Mouse (Mus musculus) intestine, embryonic 15.5 days (tissue): ENCODE data around the gene Krt78. TPM values are rescaled to one million over a fixed set of nuclear protein-coding genes. Genes with fewer than 3 reads are reported as not detected.

Source experiments
- ATAC-seq: fragments of 200-750 bp; cut with Nextera tagmentation; 2 replicates; pipeline ENCODE4 v1.8.0; 2017; ENCODE audit warnings: moderate TSS enrichment, moderate library complexity
- H3K27ac ChIP-seq: fragments of 300-500 bp; sonication (generic); 2 replicates; pipeline ENCODE4 v1.5.1; 2015; ENCODE audit warnings: mild to moderate bottlenecking, inconsistent platforms
- H3K27me3 ChIP-seq: fragments of 300-500 bp; sonication (generic); replicated peaks from 2 replicates; pipeline ENCODE4 v1.6.1; 2015; ENCODE audit warnings: inconsistent platforms
- H3K36me3 ChIP-seq: fragments of 300-500 bp; sonication (generic); 2 replicates; pipeline ENCODE4 v1.6.1; 2015; ENCODE audit warnings: inconsistent platforms
- H3K4me1 ChIP-seq: fragments of 300-500 bp; sonication (generic); replicated peaks from 2 replicates; pipeline ENCODE4 v1.6.1; 2015; ENCODE audit warnings: inconsistent platforms
- H3K4me2 ChIP-seq: fragments of 300-500 bp; sonication (generic); replicated peaks from 2 replicates; pipeline ENCODE4 v1.6.1; 2015; ENCODE audit warnings: mild to moderate bottlenecking, inconsistent platforms
- H3K4me3 ChIP-seq: fragments of 300-500 bp; sonication (generic); replicated peaks from 2 replicates; pipeline ENCODE4 v1.5.1; 2015; ENCODE audit warnings: inconsistent platforms
- H3K9ac ChIP-seq: fragments of 300-500 bp; sonication (generic); 2 replicates; pipeline ENCODE4 v1.6.1; 2015; ENCODE audit warnings: inconsistent platforms
- H3K9me3 ChIP-seq: fragments of 300-500 bp; sonication (generic); 2 replicates; pipeline ENCODE4 v1.6.1; 2016; ENCODE audit warnings: inconsistent platforms
- WGBS: fragments of 180-500 bp; shearing (Covaris S2); methylation state at CpG from one replicate; pipeline ENCODE4 v1.1.7; 2015; 5-methylcytosine and 5-hydroxymethylcytosine counted together
- polyA plus RNA-seq: library from polyadenylated mRNA; unstranded; fragments of >200 nt; fragmentation: Nextera tagmentation; extraction: Ambion mirVana; gene quantifications from 2 replicates; pipeline ENCODE4 v1.2.1, GENCODE M21; 2015

Krt78 gene
- polyA plus RNA-seq, 1 experiment from 2014 or later: 0.05 TPM

DNA sequence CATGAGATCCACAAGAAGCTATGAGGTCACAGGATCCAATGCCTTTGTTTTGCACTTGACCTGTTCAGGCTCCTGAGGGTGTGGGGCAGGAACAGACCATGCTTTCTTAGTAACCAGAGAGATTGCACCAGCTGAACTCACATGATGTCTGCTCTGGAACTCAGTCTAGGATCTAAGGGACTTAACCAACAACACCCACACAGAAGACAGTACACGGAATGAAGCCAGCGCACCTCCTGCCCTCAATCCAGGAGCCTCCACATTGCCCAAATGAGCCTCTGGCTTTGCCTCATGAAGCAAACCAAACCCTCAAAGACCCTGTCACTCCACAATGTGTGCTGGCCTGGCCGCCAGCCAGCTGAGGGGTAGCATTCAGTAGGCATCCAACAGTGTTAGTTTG is 4.8 kb upstream of the Krt78 start:
- no peak overlapping the region for H3K4me3 ChIP-seq
- H3K36me3 ChIP-seq: no peaks in the 10 kb centered on the region
- H3K9me3 ChIP-seq: no peaks in the 10 kb centered on the region
- no peak for ATAC-seq
- no peak overlapping the region for H3K27ac ChIP-seq
- 91% methylated on average over 3 of the region's 3 CpGs for WGBS
- no peaks in the 10 kb centered on the region for H3K27me3 ChIP-seq
- H3K4me1 ChIP-seq: no peaks in the 10 kb centered on the region
- H3K9ac ChIP-seq: no peak overlapping the region
- H3K4me2 ChIP-seq: no peak overlapping the region

DNA sequence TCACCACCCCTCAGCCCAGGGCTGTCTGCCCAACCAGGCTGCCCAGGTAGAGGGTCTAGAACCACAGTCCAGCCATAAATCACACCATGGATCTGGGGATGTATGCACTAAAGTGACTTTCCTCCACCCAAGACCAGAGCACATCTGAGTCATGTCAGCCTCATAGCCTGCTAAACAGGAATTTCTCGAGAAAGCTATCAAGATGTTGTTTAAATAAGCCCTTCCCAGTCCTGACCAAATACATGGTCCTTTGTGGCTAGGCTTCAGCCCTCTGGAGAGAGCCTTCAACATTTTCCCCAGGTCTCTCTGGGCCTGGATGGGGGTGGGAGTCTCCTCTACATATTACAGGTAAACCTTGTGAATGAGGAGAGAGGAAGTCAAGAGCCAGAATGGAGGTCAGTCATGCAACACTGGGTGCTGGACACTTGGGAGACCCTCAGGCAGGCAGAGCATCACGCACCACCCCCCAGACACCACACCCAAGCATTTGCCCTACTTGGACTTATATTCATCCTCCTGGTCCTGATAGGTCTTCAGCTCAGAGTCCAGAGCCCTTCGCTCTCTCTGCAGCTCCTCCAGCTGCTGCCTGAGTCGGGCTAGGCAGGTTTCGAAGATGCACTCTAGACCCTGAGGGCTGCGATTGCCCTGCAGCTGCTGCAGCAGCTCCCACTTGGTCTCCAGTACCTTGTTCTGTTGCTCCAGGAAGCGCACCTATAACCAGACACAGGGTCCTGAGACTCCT is 1.2 kb downstream of the Krt78 start:
- Histone ChIP-seq H3K36me3 (no peaks in the 10 kb centered on the region), H3K9me3 (no peaks in the 10 kb centered on the region), H3K4me2 (no peak overlapping the region), H3K27ac (no peak overlapping the region), H3K9ac (no peak overlapping the region), H3K4me3 (no peak overlapping the region), H3K4me1 (peaks cover 4% of the 10 kb centered on the region; the same call in 1 of the 2 replicates), H3K27me3 (no peaks in the 10 kb centered on the region)
- peak; percentile 68 for ATAC-seq
- WGBS: 74% methylated on average over 7 of the region's 7 CpGs

DNA sequence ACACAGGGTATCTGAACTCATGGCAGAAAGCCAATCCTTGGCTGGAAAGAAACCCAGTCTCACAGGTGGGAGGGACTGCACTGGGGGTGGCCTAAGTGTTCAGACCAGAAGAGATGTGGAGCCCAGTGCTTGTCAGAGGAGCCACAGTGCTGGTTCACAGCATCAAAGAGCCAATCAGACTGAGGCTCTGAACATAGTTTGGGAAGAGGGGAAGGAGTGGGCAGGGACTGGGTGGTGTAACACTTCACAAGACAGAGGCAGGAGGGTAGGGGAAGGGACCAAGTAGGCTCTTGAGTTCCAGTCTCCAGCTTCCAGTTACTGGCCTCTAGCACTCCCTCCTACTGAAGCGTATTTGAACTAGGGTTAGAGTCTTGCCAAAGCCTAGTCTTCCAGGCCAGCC is 8.7 kb downstream of the Krt78 start:
- no peak overlapping the region for H3K9ac ChIP-seq
- H3K36me3 ChIP-seq: no peaks in the 10 kb centered on the region
- H3K4me1 ChIP-seq: no peaks in the 10 kb centered on the region
- no peaks in the 10 kb centered on the region for H3K9me3 ChIP-seq
- ATAC-seq: no peak
- 86% methylated on average over 1 of the region's 1 CpGs for WGBS
- no peak overlapping the region for H3K27ac ChIP-seq
- no peaks in the 10 kb centered on the region for H3K27me3 ChIP-seq
- H3K4me3 ChIP-seq: no peak overlapping the region
- no peak overlapping the region for H3K4me2 ChIP-seq

DNA sequence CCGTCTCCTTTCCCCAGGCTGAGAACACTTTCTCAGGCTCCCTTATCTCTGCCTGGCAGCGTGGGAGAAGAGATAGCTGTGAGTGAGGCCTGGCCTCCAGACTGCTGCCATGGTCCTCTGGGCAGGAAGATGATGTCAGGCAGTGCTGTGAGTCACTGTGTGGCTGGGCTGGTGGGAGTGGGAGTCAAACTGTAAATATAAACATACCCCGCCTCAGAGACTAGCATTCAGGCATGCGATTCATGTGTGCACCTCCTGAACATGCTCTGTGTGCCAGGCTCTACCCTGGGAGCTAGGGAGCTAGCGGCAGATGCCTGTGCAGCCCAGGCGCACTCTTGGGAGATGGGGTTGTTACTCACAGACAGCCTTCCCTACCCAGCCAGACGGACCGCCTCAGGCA is 12.1 kb downstream of the Krt78 start:
- no peak overlapping the region for H3K27ac ChIP-seq
- H3K36me3 ChIP-seq: no peaks in the 10 kb centered on the region
- H3K9ac ChIP-seq: no peak overlapping the region
- H3K9me3 ChIP-seq: no peaks in the 10 kb centered on the region
- no peak for ATAC-seq
- no peak overlapping the region for H3K4me3 ChIP-seq
- 43% methylated on average over 8 of the region's 8 CpGs for WGBS
- H3K27me3 ChIP-seq: no peaks in the 10 kb centered on the region
- H3K4me1 ChIP-seq: no peaks in the 10 kb centered on the region
- H3K4me2 ChIP-seq: no peak overlapping the region

DNA sequence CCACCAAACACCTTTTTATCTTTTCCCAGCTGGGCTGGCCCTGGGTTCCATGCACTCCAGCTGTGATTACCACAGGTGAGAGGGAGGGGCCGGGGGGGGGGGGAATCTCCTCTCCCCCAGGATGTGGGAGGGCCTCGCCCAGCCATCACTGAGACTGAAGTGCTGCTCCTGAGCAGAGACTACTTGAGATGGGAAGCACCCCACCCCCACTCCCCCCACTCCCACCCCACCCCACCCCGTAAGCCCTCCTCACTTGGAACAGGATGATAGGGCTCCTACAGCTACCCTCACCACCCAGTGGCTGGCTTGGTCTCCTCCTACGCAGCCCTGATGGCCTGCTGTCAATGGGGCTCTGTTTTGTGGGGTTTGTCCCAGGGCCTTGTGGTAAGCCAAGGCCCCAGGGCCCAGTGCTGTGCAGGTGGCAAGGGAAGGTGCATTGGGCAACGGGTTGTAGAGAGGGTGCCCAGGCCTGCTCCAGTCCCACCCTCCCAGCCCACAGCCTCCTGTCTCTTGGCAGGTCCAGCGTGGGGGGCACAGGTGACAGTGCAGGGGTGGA is 13.7 kb downstream of the Krt78 start, which contains the start of gene Krt79:
Krt79 (minus strand) TSS at position 51 of the 556 bp plus-strand sequence.
- WGBS: 64% methylated on average over 6 of the region's 6 CpGs

DNA sequence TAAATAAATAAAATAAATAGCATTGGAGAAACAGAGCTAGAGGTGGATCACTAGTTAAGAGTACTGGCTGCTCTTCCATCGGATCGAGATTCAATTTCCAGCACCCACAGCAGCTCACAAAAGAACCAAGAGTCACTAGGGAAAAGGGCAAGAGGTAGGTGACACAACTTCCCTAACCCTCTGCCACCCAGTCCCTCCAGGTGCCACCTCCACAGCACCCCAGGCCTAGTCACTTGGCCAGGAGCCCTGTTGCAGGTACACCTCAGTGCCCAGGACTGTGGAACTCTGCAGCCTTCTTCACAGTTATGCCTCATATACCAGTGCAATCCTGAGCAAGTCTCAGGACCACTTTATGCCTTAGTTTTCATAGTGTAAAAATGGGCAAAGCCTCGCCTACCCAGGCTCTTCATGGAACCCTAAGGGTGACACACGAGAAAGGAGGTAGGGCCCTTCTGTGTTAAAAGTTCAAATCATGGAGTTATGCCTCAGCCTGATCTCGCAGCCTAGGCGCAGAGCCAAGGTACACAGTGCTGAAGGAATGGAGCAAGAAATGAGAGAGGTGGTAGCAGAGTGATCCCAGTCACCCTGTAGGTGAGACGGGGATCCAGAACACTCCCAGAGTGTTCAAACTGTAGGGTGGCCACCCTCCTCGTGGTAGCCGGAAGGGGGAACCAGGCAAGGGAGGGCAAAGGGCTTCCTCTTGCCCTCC is 15.3 kb downstream of the Krt78 start:
- Histone ChIP-seq H3K27me3 (no peaks in the 10 kb centered on the region), H3K4me2 (no peak overlapping the region), H3K4me3 (no peak overlapping the region), H3K4me1 (no peaks in the 10 kb centered on the region), H3K9ac (no peak overlapping the region), H3K27ac (no peak overlapping the region), H3K36me3 (no peaks in the 10 kb centered on the region), H3K9me3 (no peaks in the 10 kb centered on the region)
- WGBS: 85% methylated on average over 9 of the region's 9 CpGs
- no peak for ATAC-seq

More for the DNA sequence above, 13.7 kb downstream of the Krt78 start, which contains the start of gene Krt79:
- Histone ChIP-seq H3K36me3 (no peaks in the 10 kb centered on the region), H3K4me2 (no peak within 1 kb of the TSS), H3K27ac (no peak within 1 kb of the TSS), H3K9me3 (no peaks in the 10 kb centered on the region), H3K4me3 (no peak within 1 kb of the TSS), H3K4me1 (no peaks in the 10 kb centered on the region), H3K9ac (no peak within 1 kb of the TSS), H3K27me3 (no peaks in the 10 kb centered on the region)
- ATAC-seq: no peak

DNA sequence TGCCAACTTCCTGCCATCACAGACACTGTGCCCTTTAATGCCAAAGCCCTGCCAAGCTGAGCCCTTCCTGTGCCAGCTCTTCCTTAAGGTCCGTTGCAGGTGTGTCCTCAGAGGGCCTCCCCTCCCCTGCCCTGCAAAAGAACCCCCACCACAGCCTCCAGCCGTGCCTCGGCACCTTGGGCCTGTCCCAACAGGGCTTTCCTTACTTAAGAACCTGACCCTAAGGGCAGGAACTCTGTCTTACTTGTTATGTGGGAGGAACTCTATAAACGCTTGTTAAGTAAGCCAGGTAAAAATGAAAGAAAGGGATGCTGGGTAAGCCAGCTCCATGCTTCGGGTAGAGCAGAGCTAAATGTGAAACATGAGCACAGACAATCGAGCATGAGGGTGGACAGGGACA is 21.1 kb downstream of the Krt78 start:
- Histone ChIP-seq H3K27me3 (peaks cover 11% of the 10 kb centered on the region; the same call in 1 of the 2 replicates), H3K4me2 (no peak overlapping the region), H3K4me3 (no peak overlapping the region), H3K4me1 (peaks cover 14% of the 10 kb centered on the region), H3K27ac (no peak overlapping the region), H3K9ac (no peak overlapping the region), H3K9me3 (no peaks in the 10 kb centered on the region), H3K36me3 (no peaks in the 10 kb centered on the region)
- no peak for ATAC-seq
- 79% methylated on average over 6 of the region's 6 CpGs for WGBS

DNA sequence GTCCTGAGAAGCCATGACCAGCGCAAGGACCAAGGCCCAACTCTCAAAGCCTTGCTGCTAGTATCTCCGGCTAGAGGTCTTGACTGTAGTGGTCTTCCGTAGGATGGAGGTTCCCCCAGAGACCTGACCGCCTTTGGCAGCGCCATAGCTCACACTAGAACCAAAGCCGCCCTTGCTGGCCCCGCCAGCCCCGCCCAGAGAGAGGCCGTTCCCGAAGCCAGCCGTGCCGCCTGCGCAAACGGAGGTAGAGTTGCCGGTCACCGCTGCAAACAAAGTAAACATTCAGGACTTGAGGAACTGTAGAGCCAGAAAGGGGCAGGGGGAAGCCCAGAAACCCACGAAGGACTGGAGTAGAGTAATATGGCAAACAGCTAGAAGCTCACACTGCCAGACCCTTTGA is 24.4 kb downstream of the Krt78 start:
- Histone ChIP-seq H3K4me2 (peak overlapping the region; percentile 55), H3K9ac (no peak overlapping the region), H3K4me3 (peak overlapping the region; percentile 15), H3K9me3 (no peaks in the 10 kb centered on the region), H3K27ac (no peak overlapping the region), H3K27me3 (peaks cover 11% of the 10 kb centered on the region; the same call in 1 of the 2 replicates), H3K36me3 (no peaks in the 10 kb centered on the region), H3K4me1 (peaks cover 17% of the 10 kb centered on the region)
- ATAC-seq: peak; percentile 67; the same call in 1 of the 2 replicates
- WGBS: 4% methylated on average over 17 of the region's 17 CpGs

DNA sequence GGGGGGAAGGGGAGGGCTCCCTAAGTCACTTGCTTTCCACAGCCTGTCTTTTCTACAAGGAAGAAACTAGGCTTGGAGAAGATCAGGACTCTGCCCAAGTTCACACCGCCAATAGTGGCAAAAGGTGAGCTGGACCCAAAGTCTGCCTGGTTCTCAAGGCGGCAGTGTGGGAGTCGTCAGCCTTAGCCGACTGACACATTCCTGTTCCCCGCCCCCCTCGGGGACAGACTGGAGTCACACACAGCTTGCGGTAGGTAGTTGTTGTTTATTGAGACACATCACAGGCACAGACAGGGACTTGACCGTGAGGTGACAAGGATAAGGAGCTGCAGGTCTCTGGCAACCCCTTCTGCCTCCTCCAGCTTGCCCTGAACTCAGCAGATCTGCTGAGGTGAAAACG is 25.0 kb downstream of the Krt78 start:
- Histone ChIP-seq H3K27ac (no peak overlapping the region), H3K9ac (no peak overlapping the region), H3K4me2 (peak overlapping the region; percentile 55), H3K9me3 (no peaks in the 10 kb centered on the region), H3K36me3 (no peaks in the 10 kb centered on the region), H3K4me3 (peak overlapping the region; percentile 15; the same call in 1 of the 2 replicates), H3K4me1 (peaks cover 19% of the 10 kb centered on the region), H3K27me3 (peaks cover 11% of the 10 kb centered on the region; the same call in 1 of the 2 replicates)
- WGBS: 21% methylated on average over 9 of the region's 9 CpGs
- peak; percentile 43; the same call in 1 of the 2 replicates for ATAC-seq

DNA sequence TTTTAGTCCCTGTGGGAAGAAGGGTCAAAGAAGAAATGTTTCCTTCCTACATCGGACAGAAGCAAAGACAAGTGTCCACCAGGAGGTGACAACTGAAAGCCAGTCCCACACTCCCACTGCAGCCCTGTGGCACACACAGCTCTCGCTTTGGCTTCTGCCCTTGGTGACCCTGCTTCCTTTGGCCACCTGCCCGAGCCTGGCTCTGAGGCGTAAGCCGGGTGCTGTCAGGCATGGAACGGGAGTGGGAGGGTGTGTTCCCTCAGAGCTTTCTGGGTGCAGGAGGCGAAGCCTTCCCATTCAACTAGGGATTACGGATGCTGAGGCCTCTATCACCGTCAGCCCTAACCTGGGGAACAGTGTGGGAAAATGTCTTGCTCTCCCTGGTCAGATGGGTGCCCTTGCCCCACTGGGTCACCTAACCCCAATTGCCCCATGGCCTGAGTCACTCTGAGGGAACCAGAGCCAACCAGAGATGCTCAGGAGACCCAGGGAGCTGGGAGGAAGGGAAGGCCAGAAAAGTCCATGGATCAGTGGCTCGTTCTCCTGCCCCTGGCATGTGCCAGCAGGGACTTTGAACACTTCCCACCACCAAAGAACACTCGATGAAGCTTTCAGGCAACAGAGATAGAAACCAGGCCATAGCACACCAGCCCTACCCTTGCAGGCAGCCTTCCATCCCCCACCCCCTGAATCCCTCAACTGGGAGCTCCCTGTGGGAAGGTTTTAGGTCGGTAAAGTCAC is 26.6 kb downstream of the Krt78 start:
- ATAC-seq: no peak
- Histone ChIP-seq H3K9ac (no peak overlapping the region), H3K4me2 (no peak overlapping the region), H3K36me3 (no peaks in the 10 kb centered on the region), H3K4me3 (no peak overlapping the region), H3K27me3 (peaks cover 11% of the 10 kb centered on the region; the same call in 1 of the 2 replicates), H3K9me3 (no peaks in the 10 kb centered on the region), H3K4me1 (peaks cover 19% of the 10 kb centered on the region), H3K27ac (no peak overlapping the region)
- 73% methylated on average over 12 of the region's 12 CpGs for WGBS

DNA sequence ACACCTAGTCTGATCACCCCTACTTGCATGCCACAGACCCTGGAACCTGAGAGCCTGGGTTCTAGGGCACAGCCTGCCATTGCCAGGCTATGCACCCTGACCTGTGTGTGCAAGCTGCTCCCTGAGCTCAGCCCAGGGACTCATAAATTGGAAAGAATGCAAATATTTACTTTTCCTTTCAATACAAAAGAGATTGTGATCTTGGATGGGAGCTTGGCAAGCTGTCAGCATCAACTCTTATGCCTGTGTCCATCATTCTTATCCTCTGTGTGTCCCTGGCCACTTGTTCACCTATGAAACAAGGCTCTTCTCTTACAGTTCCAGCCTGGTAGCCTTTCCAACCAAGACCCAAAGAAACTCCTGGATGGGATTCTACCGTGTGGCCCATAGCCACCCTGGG is 29.0 kb downstream of the Krt78 start:
- Histone ChIP-seq H3K36me3 (no peaks in the 10 kb centered on the region), H3K9me3 (no peaks in the 10 kb centered on the region), H3K4me1 (peaks cover 15% of the 10 kb centered on the region), H3K27ac (no peak overlapping the region), H3K9ac (no peak overlapping the region), H3K27me3 (peaks cover under 1% of the 10 kb centered on the region; the same call in 1 of the 2 replicates), H3K4me3 (no peak overlapping the region), H3K4me2 (no peak overlapping the region)
- WGBS: 45% methylated on average over 1 of the region's 1 CpGs
- no peak for ATAC-seq

DNA sequence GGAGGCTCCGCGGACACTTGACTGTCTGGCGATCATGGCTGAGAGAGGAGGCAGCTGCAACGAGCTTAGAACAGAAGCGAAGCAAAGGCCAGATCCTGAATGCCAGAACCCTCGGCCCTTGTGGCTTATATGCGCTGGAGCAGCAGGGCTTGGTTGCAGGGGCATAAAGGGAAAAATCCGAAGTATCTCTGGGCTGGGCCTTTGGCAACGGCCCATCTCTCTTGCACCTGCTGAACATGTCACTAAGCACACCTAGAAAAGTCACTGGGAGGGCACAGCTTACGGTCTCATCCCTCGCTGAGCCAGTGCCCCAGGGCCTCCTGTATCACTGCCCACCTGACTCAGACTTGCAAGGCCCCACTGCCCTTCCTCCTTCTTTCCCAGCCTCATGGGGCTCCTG is 29.5 kb downstream of the Krt78 start, which contains the start of gene Krt4:
Krt4 (minus strand) TSS at position 101 of the 400 bp plus-strand sequence.
- Histone ChIP-seq H3K4me2 (no peak within 1 kb of the TSS), H3K27me3 (no peaks in the 10 kb centered on the region), H3K9ac (no peak within 1 kb of the TSS), H3K4me1 (peaks cover 11% of the 10 kb centered on the region), H3K27ac (no peak within 1 kb of the TSS), H3K4me3 (no peak within 1 kb of the TSS), H3K9me3 (no peaks in the 10 kb centered on the region), H3K36me3 (no peaks in the 10 kb centered on the region)
- no peak for ATAC-seq
- 65% methylated on average over 11 of the region's 11 CpGs for WGBS
